ENCODE assay signal across 9 mouse cellular contexts in genomic region chr8:88033054-88033453, GRCm38 (mm10).
DNase-seq lines count a peak whose midpoint lies in the region; ATAC-seq and TF ChIP-seq lines count a peak whose summit lies in the region.
"Had no signal": no experiment of that assay in that cellular context is flagged by ENCODE, and none has a peak within 500 bp of the region (broad histone marks: within the 10 kb centered on the region; RNA-seq: fewer than 3 reads in every experiment).

No protein-coding gene starts in this region.

- no peak for ATAC-seq in kidney, postnatal 0 days (replicated peaks; ENCODE audit: low FRiP score, low read depth)
- ATAC-seq in kidney, embryonic 16.5 days (ENCODE audit: low FRiP score, low TSS enrichment): no peak

- DNase-seq in kidney, postnatal 0 days (ENCODE audit: low spot score): no peak
- DNase-seq in CH12.LX (ENCODE audit: extremely low read depth) (peak; percentile 29), NIH3T3 (ENCODE audit: low read depth) (peak; percentile 24), MN1 (ENCODE audit: low spot score) (no peak)
- peak; percentile 24 for DNase-seq in lung, postnatal 10 days
- DNase-seq in spleen, postnatal 14 days (ENCODE audit: low spot score in 2 of 2): no peak

- dilution Hi-C loops in CH12.LX (cut with MboI; ENCODE audit: extremely low pct_ligation_motif_present, extremely low pct_unique_long_range_greater_than_20kb, low sequenced_read_pairs): no loop called here

- no peaks in the 10 kb centered on the region for H3K27me3 ChIP-seq in kidney, postnatal 0 days (ENCODE audit: insufficient read depth, low read length)
- no peaks in the 10 kb centered on the region for H3K27me3 ChIP-seq in kidney, embryonic 16.5 days (ENCODE audit: insufficient read depth, low read length)
- H3K27me3 ChIP-seq in CH12.LX (replicated peaks): no peaks in the 10 kb centered on the region
- H3K27me3 ChIP-seq: hindbrain, embryonic 15.5 days; limb, embryonic 13.5 days had no signal

- TF ChIP-seq RAD21 in CH12.LX (IDR thresholded peaks at IDR 0.05; ENCODE audit: low read depth, low read length): peak; percentile 39

- H3K4me2 ChIP-seq in kidney, postnatal 0 days (ENCODE audit: low read length): no peak overlapping the region
- H3K4me2 ChIP-seq in kidney, embryonic 16.5 days (replicated peaks; ENCODE audit: low read depth, low read length): no peak overlapping the region
- no peak overlapping the region for H3K4me2 ChIP-seq in CH12.LX (ENCODE audit: insufficient read depth, low read depth, poor library complexity, severe bottlenecking)
- H3K4me2 ChIP-seq: hindbrain, embryonic 15.5 days; limb, embryonic 13.5 days had no signal

- H3K9me3 ChIP-seq in kidney, postnatal 0 days (replicated peaks; ENCODE audit: low read length): no peaks in the 10 kb centered on the region
- no peaks in the 10 kb centered on the region for H3K9me3 ChIP-seq in kidney, embryonic 16.5 days (ENCODE audit: low read length)
- H3K9me3 ChIP-seq in CH12.LX (replicated peaks; ENCODE audit: low read length): no peaks in the 10 kb centered on the region
- H3K9me3 ChIP-seq: hindbrain, embryonic 15.5 days; limb, embryonic 13.5 days had no signal

- peak; percentile 66 for TF ChIP-seq CTCF in kidney, postnatal 0 days (IDR thresholded peaks at IDR 0.05; ENCODE audit: low read depth)
- peak; percentile 61 to 65; a peak in 3 of 4 replicates for TF ChIP-seq CTCF in CH12.LX (conservative IDR thresholded peaks at IDR 0.05 in 1 of 2, IDR thresholded peaks at IDR 0.05 in 1 of 2; ENCODE audit: low read depth in 2 of 2, low read length in 2 of 2)

- no peaks in the 10 kb centered on the region for H3K36me3 ChIP-seq in kidney, postnatal 0 days (ENCODE audit: insufficient read depth, low read length)
- H3K36me3 ChIP-seq in kidney, embryonic 16.5 days (ENCODE audit: insufficient read depth, low read length): no peaks in the 10 kb centered on the region
- H3K36me3 ChIP-seq in CH12.LX (replicated peaks in 1 of 2; ENCODE audit: control insufficient read depth in 1 of 2, insufficient read depth in 1 of 2, low read length in 1 of 2): no peaks in the 10 kb centered on the region
- H3K36me3 ChIP-seq: hindbrain, embryonic 15.5 days; limb, embryonic 13.5 days had no signal

- H3K4me3 ChIP-seq in kidney, postnatal 0 days (replicated peaks; ENCODE audit: low read depth, low read length): no peak overlapping the region
- no peak overlapping the region for H3K4me3 ChIP-seq in kidney, embryonic 16.5 days (ENCODE audit: low read length)
- H3K4me3 ChIP-seq in CH12.LX (replicated peaks in 1 of 3; ENCODE audit: low read depth in 2 of 3, low read length in 2 of 3, poor library complexity in 1 of 3): no peak overlapping the region
- H3K4me3 ChIP-seq: hindbrain, embryonic 15.5 days; limb, embryonic 13.5 days had no signal

- H3K4me1 ChIP-seq in kidney, postnatal 0 days (replicated peaks; ENCODE audit: insufficient read depth, low read length): no peaks in the 10 kb centered on the region
- no peaks in the 10 kb centered on the region for H3K4me1 ChIP-seq in kidney, embryonic 16.5 days (ENCODE audit: insufficient read depth, low read length)
- H3K4me1 ChIP-seq in CH12.LX (ENCODE audit: control insufficient read depth in 1 of 2, insufficient read depth in 2 of 2): peaks cover 6 to 12% of the 10 kb centered on the region in 2 experiments; a peak in 3 of 4 replicates
- H3K4me1 ChIP-seq: hindbrain, embryonic 15.5 days had no signal

- H3K27ac ChIP-seq in kidney, postnatal 0 days: no peak overlapping the region
- no peak overlapping the region for H3K27ac ChIP-seq in kidney, embryonic 16.5 days (ENCODE audit: low read length)
- no peak overlapping the region for H3K27ac ChIP-seq in CH12.LX (ENCODE audit: insufficient read depth, low read depth)
- H3K27ac ChIP-seq: hindbrain, embryonic 15.5 days; limb, embryonic 13.5 days had no signal

- no peak for TF ChIP-seq EP300 in CH12.LX (IDR thresholded peaks at IDR 0.05; ENCODE audit: low read length)

- no peaks in the 10 kb centered on the region for H3K79me2 ChIP-seq in CH12.LX (replicated peaks; ENCODE audit: control insufficient read depth, extremely low read depth, insufficient read depth, poor library complexity, severe bottlenecking)

- TF ChIP-seq POLR2A in CH12.LX (IDR thresholded peaks at IDR 0.05; ENCODE audit: low read depth, low read length): no peak

- WGBS in kidney, postnatal 0 days: 72% methylated on average over 6 of the region's 6 CpGs
- 77% methylated on average over 6 of the region's 6 CpGs for WGBS in kidney, embryonic 16.5 days

- H3K9ac ChIP-seq in kidney, postnatal 0 days (ENCODE audit: low read depth, low read length): no peak overlapping the region
- no peak overlapping the region for H3K9ac ChIP-seq in kidney, embryonic 16.5 days (replicated peaks; ENCODE audit: low read length)
- H3K9ac ChIP-seq in CH12.LX (ENCODE audit: insufficient read depth, low read depth): no peak overlapping the region
- H3K9ac ChIP-seq: hindbrain, embryonic 15.5 days; limb, embryonic 13.5 days had no signal

- in situ Hi-C loops in CH12.LX (cut with MboI; ENCODE audit: low pct_ligation_motif_present, low pct_unique_long_range_greater_than_20kb, low sequenced_read_pairs): no loop called here

TF ChIP-seq in CH12.LX, 34 proteins besides CTCF, POLR2A, EP300 and RAD21:
- TF ChIP-seq ETS1 (conservative IDR thresholded peaks at IDR 0.05; ENCODE audit: low read depth, low read length): no peak
- peak; percentile 33 for TF ChIP-seq SMC3 (IDR thresholded peaks at IDR 0.05; ENCODE audit: low read depth, low read length)
- TF ChIP-seq PAX5 (IDR thresholded peaks at IDR 0.05; ENCODE audit: low read length): no peak
- no peak for TF ChIP-seq TBP (conservative IDR thresholded peaks at IDR 0.05; ENCODE audit: low read depth, low read length)
- no peak for TF ChIP-seq BHLHE40 (IDR thresholded peaks at IDR 0.05; ENCODE audit: low read depth, low read length)
- TF ChIP-seq ZMIZ1 (IDR thresholded peaks at IDR 0.05; ENCODE audit: low read depth, low read length): no peak

Comparison
In these comparisons a context has a peak if more than half of its experiments do, and no peak if none do; other contexts are left out.
1. DNase-seq: peak in CH12.LX (single experiment), NIH3T3 (single experiment) and lung, postnatal 10 days (single experiment); none in kidney, postnatal 0 days (single experiment), MN1 (single experiment) and spleen, postnatal 14 days (0 of 2).